Mouse (Mus musculus): ENCODE measurements around the gene Lsm12.

Gene Lsm12

DNA sequence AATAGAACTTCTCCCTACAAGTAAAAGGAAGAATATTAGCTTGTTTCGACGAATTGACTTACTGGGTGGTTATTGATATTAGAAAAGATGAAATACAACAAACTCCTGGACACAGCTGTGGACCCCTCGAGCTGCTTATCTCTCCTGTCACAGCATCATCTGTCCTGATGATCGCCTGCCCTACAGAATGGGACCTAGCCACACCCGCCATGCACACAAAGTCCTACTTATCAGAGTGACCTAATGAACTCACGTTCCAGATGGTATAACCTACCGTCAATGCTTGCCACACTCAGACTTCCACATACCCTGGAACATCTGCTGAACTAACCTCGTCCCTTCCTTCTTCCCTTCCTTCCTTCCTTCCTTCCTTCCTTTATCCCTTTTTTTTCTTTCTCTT, 68.9 kb downstream of the Lsm12 start:
- no peak for DNase-seq (ENCODE audit: low read depth, low spot score)

All from WW6 (cell line).